Mouse (Mus musculus) embryonic facial prominence, embryonic 12.5 days (tissue): Measurements from ENCODE around the gene Gpn3. TPM values are rescaled to one million over a fixed set of nuclear protein-coding genes. Genes with fewer than 3 reads are reported as not detected.

ENCODE experiments used
- ATAC-seq: fragments of 200-750 bp; cut with Nextera tagmentation; 2 replicates; pipeline ENCODE4 v1.8.0; 2017; ENCODE audit not compliant: insufficient number of reproducible peaks, insufficient read depth, low FRiP score, low TSS enrichment
- H3K27ac ChIP-seq: fragments of 300-500 bp; sonication (generic); 2 replicates; pipeline ENCODE4 v1.5.1; 2016; ENCODE audit warnings: mild to moderate bottlenecking
- H3K27me3 ChIP-seq: fragments of 300-500 bp; sonication (generic); 2 replicates; pipeline ENCODE4 v1.6.1; 2016; ENCODE audit warnings: mild to moderate bottlenecking, moderate library complexity
- H3K36me3 ChIP-seq: fragments of 300-500 bp; sonication (generic); 2 replicates; pipeline ENCODE4 v1.6.1; 2016; ENCODE audit warnings: mild to moderate bottlenecking
- H3K4me1 ChIP-seq: fragments of 300-500 bp; sonication (generic); 2 replicates; pipeline ENCODE4 v1.6.1; 2016
- H3K4me2 ChIP-seq: fragments of 300-500 bp; sonication (generic); replicated peaks from 2 replicates; pipeline ENCODE4 v1.6.1; 2016; ENCODE audit warnings: mild to moderate bottlenecking, moderate library complexity
- H3K4me3 ChIP-seq: fragments of 300-500 bp; sonication (generic); 2 replicates; pipeline ENCODE4 v1.5.1; 2016; ENCODE audit warnings: mild to moderate bottlenecking
- H3K9ac ChIP-seq: fragments of 300-500 bp; sonication (generic); 2 replicates; pipeline ENCODE4 v1.6.1; 2016; ENCODE audit warnings: mild to moderate bottlenecking, moderate library complexity
- H3K9me3 ChIP-seq: fragments of 300-500 bp; sonication (generic); 2 replicates; pipeline ENCODE4 v1.6.1; 2016; ENCODE audit warnings: mild to moderate bottlenecking, moderate library complexity
- WGBS: fragments of 180-500 bp; shearing (Covaris S2); methylation state at CpG from one replicate; pipeline ENCODE4 v1.1.7; 2016; 5-methylcytosine and 5-hydroxymethylcytosine counted together
- polyA plus RNA-seq: library from polyadenylated mRNA; unstranded; fragments of >200 nt; fragmentation: Nextera tagmentation; extraction: Ambion mirVana; gene quantifications from 2 replicates; pipeline ENCODE4 v1.2.1, GENCODE M21; 2016

Gpn3 gene
- 70.0 and 77.7 TPM in 2 replicates for polyA plus RNA-seq

DNA sequence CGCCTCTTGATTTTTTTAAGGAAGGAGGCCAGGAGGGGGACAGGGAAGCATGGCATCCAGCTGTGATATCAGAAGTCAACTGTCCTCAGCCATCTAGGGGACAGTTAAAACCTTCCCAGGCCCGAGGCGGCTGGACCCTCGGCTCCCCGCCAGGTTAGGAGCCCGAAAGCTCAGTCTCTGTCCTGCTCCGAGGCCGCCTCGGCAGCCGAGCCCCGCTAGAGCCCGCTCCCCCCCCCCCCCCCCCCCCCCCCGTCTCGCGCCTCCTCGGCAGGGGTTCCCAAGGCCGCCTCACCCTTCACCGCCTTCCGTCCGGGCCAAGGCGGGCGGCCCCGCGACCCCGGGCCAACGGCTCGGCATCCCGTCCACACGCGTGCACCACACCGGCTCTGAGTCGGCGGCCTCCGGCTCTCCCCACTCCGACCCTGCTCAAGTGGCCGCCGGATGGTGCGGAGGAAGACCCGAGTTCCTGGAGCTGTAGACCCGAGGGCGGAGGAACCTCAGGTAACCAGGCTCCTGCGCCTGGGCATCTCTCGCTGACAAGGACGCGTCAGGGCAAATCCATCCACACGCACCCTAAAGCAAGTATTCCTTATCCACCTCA, at the start of gene Gpn3:
Gene Gpn3, plus strand, starts transcription at position 286 of the 601 bp plus-strand sequence.
- Histone ChIP-seq H3K9ac (peak within 1 kb of the TSS; percentile 84), H3K27me3 (no peaks in the 10 kb centered on the region), H3K36me3 (peaks cover 37% of the 10 kb centered on the region), H3K27ac (peak within 1 kb of the TSS; percentile 97), H3K9me3 (no peaks in the 10 kb centered on the region), H3K4me2 (peak within 1 kb of the TSS; percentile 72), H3K4me1 (peaks cover 16% of the 10 kb centered on the region), H3K4me3 (peak within 1 kb of the TSS; percentile 77)
- ATAC-seq = peak; percentile 79
- 1% methylated on average over 25 of the region's 46 CpGs for WGBS

GRCm38 (mm10) chr5:122323523-122323922, 48.2 kb upstream of the Gpn3 start:
- Histone ChIP-seq H3K27ac (no peak overlapping the region), H3K27me3 (no peaks in the 10 kb centered on the region), H3K4me1 (no peaks in the 10 kb centered on the region), H3K4me3 (no peak overlapping the region), H3K9ac (no peak overlapping the region), H3K9me3 (no peaks in the 10 kb centered on the region), H3K4me2 (no peak overlapping the region), H3K36me3 (peaks cover 50% of the 10 kb centered on the region)
- 70% methylated on average over 8 of the region's 8 CpGs for WGBS
- ATAC-seq = no peak

GRCm38 (mm10) chr5:122324608-122325431, 46.9 kb upstream of the Gpn3 start:
- Histone ChIP-seq H3K9ac (no peak overlapping the region), H3K27ac (no peak overlapping the region), H3K9me3 (no peaks in the 10 kb centered on the region), H3K27me3 (no peaks in the 10 kb centered on the region), H3K4me3 (no peak overlapping the region), H3K4me1 (no peaks in the 10 kb centered on the region), H3K4me2 (no peak overlapping the region), H3K36me3 (peaks cover 50% of the 10 kb centered on the region)
- ATAC-seq = no peak
- WGBS = 91% methylated on average over 23 of the region's 23 CpGs

DNA sequence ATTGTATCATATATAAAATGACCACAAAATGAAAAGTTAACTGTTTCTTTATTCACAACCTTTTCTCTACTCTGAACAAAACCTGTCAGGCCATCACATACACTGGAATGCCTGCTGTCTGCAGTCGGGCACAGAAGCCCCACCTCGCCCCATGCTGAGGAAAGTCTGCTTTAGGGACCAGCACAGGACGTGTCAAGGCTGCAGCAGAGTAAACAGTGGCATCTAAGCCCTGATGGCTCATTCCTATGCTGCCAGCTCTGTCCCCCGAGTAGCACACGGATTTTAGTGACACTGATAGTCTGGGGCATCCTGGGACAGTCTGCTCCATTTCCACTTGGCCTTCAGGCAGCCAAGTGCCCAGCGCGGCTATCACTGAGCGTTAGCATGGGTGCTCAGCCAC, 46.2 kb upstream of the Gpn3 start:
- Histone ChIP-seq H3K4me3 (no peak overlapping the region), H3K4me1 (no peaks in the 10 kb centered on the region), H3K4me2 (no peak overlapping the region), H3K27ac (no peak overlapping the region), H3K27me3 (no peaks in the 10 kb centered on the region), H3K9ac (no peak overlapping the region), H3K9me3 (no peaks in the 10 kb centered on the region), H3K36me3 (peaks cover 43% of the 10 kb centered on the region)
- WGBS = 85% methylated on average over 8 of the region's 8 CpGs
- no peak for ATAC-seq

DNA sequence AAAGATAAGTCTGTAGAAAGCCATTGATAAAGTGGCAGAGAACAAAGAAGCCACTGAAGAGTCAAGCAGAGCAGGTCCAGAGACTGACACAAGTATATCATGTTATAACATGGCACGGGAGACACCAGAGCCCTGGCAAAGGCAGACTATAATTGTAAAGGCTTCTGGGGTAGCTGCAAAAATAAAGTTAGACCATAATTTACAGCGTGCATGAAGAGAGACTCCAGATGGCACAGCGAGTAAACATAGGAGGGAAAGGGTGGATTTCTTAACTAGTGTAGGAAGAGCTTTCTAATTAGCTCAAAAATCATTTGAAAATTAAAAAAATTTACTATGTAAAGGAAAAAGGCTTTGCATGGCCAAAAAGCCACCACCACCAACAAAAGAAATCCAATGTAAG, 44.4 kb upstream of the Gpn3 start:
- no peak overlapping the region for H3K4me2 ChIP-seq
- H3K9ac ChIP-seq = no peak overlapping the region
- no peaks in the 10 kb centered on the region for H3K27me3 ChIP-seq
- no peaks in the 10 kb centered on the region for H3K4me1 ChIP-seq
- no peaks in the 10 kb centered on the region for H3K9me3 ChIP-seq
- ATAC-seq = no peak
- peaks cover 36% of the 10 kb centered on the region for H3K36me3 ChIP-seq
- no peak overlapping the region for H3K27ac ChIP-seq
- 84% methylated on average over 3 of the region's 3 CpGs for WGBS
- H3K4me3 ChIP-seq = no peak overlapping the region

- Histone ChIP-seq H3K27me3 (no peaks in the 10 kb centered on the region), H3K4me3 (no peak overlapping the region), H3K4me1 (no peaks in the 10 kb centered on the region), H3K9me3 (no peaks in the 10 kb centered on the region), H3K27ac (no peak overlapping the region), H3K9ac (no peak overlapping the region), H3K4me2 (no peak overlapping the region), H3K36me3 (peaks cover 19% of the 10 kb centered on the region; the same call in 1 of the 2 replicates)
- 92% methylated on average over 4 of the region's 4 CpGs for WGBS
- no peak for ATAC-seq
These were observed 41.4 kb upstream of the Gpn3 start for GRCm38 (mm10) chr5:122330269-122330668.

GRCm38 (mm10) chr5:122334682-122335081, 37.0 kb upstream of the Gpn3 start:
- whole genome bisulfite sequencing = 83% methylated on average over 3 of the region's 3 CpGs
- Histone ChIP-seq H3K27ac (no peak overlapping the region), H3K4me3 (no peak overlapping the region), H3K27me3 (no peaks in the 10 kb centered on the region), H3K9me3 (no peaks in the 10 kb centered on the region), H3K4me1 (no peaks in the 10 kb centered on the region), H3K36me3 (no peaks in the 10 kb centered on the region), H3K9ac (no peak overlapping the region), H3K4me2 (no peak overlapping the region)
- no peak for ATAC-seq

GRCm38 (mm10) chr5:122336554-122337294, 35.0 kb upstream of the Gpn3 start:
- Histone ChIP-seq H3K4me3 (no peak overlapping the region), H3K36me3 (no peaks in the 10 kb centered on the region), H3K4me2 (no peak overlapping the region), H3K27ac (no peak overlapping the region), H3K27me3 (no peaks in the 10 kb centered on the region), H3K9ac (no peak overlapping the region), H3K9me3 (no peaks in the 10 kb centered on the region), H3K4me1 (no peaks in the 10 kb centered on the region)
- WGBS = 93% methylated on average over 7 of the region's 7 CpGs
- ATAC-seq = no peak

DNA sequence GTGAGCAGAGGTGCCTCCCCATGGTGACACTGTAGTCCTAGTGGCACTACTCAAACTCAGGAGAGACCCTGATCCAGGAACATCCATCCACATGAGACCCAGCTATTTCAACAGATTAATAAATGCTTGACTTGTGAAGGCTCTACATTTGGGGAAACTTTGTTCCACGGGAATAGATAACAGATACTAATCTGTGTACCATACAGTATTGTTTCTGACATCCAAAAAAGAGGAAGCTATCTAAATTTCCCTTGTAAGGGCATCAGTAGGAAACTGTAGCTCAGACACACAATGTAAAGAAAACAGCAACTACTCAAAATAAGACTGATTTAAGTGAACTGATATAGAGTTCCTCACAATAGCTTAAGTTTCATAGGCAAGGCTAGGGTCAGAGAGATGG, 28.8 kb upstream of the Gpn3 start:
- no peak overlapping the region for H3K9ac ChIP-seq
- no peak overlapping the region for H3K4me3 ChIP-seq
- 89% methylated on average over 1 of the region's 1 CpGs for WGBS
- no peak overlapping the region for H3K27ac ChIP-seq
- no peaks in the 10 kb centered on the region for H3K27me3 ChIP-seq
- H3K36me3 ChIP-seq = no peaks in the 10 kb centered on the region
- no peak overlapping the region for H3K4me2 ChIP-seq
- H3K9me3 ChIP-seq = no peaks in the 10 kb centered on the region
- ATAC-seq = no peak
- H3K4me1 ChIP-seq = no peaks in the 10 kb centered on the region

DNA sequence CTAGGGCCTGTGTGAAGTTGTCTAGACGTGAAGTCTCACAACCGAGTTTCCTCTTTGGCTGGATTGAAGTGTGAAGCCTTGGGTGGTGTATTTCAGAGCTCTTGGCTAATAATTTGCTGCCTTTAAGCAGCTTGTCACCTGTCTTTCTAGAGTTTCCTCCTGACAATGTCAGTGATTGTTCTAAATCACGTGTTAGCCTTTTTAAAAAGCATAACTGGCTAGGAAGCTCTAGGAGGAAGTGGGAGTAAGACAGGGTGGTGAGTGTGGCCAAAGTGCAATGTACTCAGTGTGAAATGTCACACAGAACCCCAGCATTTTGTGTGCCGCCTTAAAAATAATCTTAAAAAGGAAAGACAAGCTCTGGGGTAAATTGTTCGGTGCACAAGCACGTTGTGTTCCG, 27.9 kb upstream of the Gpn3 start:
- Histone ChIP-seq H3K9me3 (no peaks in the 10 kb centered on the region), H3K9ac (no peak overlapping the region), H3K27ac (no peak overlapping the region), H3K36me3 (no peaks in the 10 kb centered on the region), H3K4me3 (no peak overlapping the region), H3K4me2 (no peak overlapping the region), H3K4me1 (no peaks in the 10 kb centered on the region), H3K27me3 (no peaks in the 10 kb centered on the region)
- no peak for ATAC-seq
- 60% methylated on average over 7 of the region's 7 CpGs for WGBS

DNA sequence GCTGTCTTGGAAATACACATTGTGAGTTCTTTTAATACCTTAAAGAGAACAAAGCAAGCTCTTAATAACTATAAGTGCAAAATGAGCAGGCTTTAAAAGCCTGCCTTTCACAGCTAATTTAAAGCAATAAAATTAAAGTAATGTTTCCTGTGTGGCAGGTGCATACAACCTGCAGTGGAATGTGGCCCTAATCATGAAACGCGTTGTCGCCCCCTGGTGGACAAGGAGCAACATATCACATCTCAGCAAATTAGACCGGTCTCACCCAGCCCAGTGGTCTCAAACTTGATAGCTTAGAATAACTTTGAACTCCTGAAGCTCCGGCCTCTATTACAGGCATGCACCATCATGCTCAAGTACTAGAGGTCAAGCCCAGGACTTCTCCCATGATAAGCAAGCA, 27.4 kb upstream of the Gpn3 start:
- WGBS = 7% methylated on average over 5 of the region's 5 CpGs
- no peak for ATAC-seq
- H3K4me2 ChIP-seq = no peak overlapping the region

DNA sequence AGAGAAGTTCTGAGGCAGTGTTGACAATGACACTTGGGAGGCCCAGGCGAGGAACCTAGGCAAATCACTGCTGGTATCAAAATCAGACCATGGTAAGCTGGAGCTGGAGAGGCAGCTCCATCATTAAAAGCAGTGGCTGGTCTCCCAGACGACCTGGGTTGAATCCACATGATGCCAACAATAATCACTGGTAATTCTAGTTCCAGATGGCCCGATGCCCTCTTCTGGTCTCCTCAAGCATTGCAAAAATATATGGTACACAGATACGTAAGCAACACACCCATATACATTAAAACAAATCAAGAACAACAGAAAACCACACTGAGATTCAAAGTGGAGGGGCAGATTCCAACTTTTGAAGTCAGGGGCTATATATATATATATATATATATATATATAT, 25.9 kb upstream of the Gpn3 start:
- no peaks in the 10 kb centered on the region for H3K9me3 ChIP-seq
- H3K36me3 ChIP-seq = no peaks in the 10 kb centered on the region
- H3K4me1 ChIP-seq = no peaks in the 10 kb centered on the region
- H3K9ac ChIP-seq = no peak overlapping the region
- no peak overlapping the region for H3K27ac ChIP-seq
- no peaks in the 10 kb centered on the region for H3K27me3 ChIP-seq
- H3K4me3 ChIP-seq = no peak overlapping the region
- no peak for ATAC-seq
- H3K4me2 ChIP-seq = no peak overlapping the region
- WGBS = 68% methylated on average over 4 of the region's 4 CpGs

More for the DNA sequence above, 27.4 kb upstream of the Gpn3 start:
- Histone ChIP-seq H3K36me3 (no peaks in the 10 kb centered on the region), H3K4me3 (no peak overlapping the region), H3K27ac (no peak overlapping the region), H3K4me1 (no peaks in the 10 kb centered on the region), H3K27me3 (no peaks in the 10 kb centered on the region), H3K9ac (no peak overlapping the region), H3K9me3 (no peaks in the 10 kb centered on the region)
